ENCODE assay signal across 8 mouse cellular contexts in the genomic region with DNA sequence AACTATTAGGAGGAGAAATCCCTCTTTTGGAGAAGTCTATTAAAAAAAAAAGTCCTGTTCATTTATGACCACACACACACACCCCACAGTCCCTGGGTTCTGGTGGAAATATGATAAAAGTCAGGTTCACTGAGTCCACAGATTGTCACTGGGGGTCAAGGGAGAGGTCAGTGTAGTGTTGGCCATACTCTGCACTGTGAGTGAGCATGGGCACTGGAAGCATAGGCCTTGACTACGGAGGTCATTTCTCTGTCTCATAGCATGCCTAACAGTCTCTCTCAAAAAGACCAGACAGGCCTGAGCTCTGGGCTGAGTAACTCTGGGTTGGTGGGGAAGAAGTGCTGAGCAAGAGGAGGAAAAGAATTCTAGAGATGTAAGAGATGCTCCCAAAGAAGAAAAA. TPM values are rescaled to one million over a fixed set of nuclear protein-coding genes. Genes with fewer than 3 reads are reported as not detected.
DNase-seq lines count a peak whose midpoint lies in the region; ATAC-seq and TF ChIP-seq lines count a peak whose summit lies in the region.

No protein-coding gene starts in this region.

- H3K27me3 ChIP-seq in limb, embryonic 12.5 days: no peaks in the 10 kb centered on the region
- H3K27me3 ChIP-seq in small intestine, adult 2 months (ENCODE audit: control insufficient read depth, insufficient read depth, low read length): no peaks in the 10 kb centered on the region
- H3K27me3 ChIP-seq in thymus, adult 2 months (ENCODE audit: control insufficient read depth, insufficient read depth, low read length): no peaks in the 10 kb centered on the region

- H3K36me3 ChIP-seq in limb, embryonic 12.5 days: peaks cover 13% of the 10 kb centered on the region; the same call in 1 of the 2 replicates
- H3K36me3 ChIP-seq in small intestine, adult 2 months (ENCODE audit: control insufficient read depth, insufficient read depth, low read length): no peaks in the 10 kb centered on the region
- H3K36me3 ChIP-seq in thymus, adult 2 months (ENCODE audit: control insufficient read depth, insufficient read depth, low read length): no peaks in the 10 kb centered on the region

- ATAC-seq in erythroblast, adult 5-6 weeks (replicated peaks; ENCODE audit: low FRiP score, poor library complexity, severe bottlenecking): 0 out of 2 replicates have a peak, but pooled peaks have one; percentile 15
- ATAC-seq in limb, embryonic 12.5 days (ENCODE audit: insufficient number of reproducible peaks, insufficient read depth, low FRiP score, low TSS enrichment, low read depth): no peak
- no peak for ATAC-seq in cerebellum, adult (ENCODE audit: insufficient number of reproducible peaks, low FRiP score, low TSS enrichment)

- no peak overlapping the region for H3K4me3 ChIP-seq in layer of hippocampus, adult 2 months
- H3K4me3 ChIP-seq in limb, embryonic 12.5 days (replicated peaks): peak overlapping the region; percentile 99
- no peak overlapping the region for H3K4me3 ChIP-seq in small intestine, adult 2 months (ENCODE audit: low read depth, low read length)
- no peak overlapping the region for H3K4me3 ChIP-seq in thymus, adult 2 months (ENCODE audit: control insufficient read depth, insufficient read depth, low read length)

- TF ChIP-seq POLR2A in small intestine, adult 2 months (IDR thresholded peaks at IDR 0.05; ENCODE audit: low read depth, low read length): no peak
- TF ChIP-seq POLR2A in thymus, adult 2 months (IDR thresholded peaks at IDR 0.05; ENCODE audit: control insufficient read depth, extremely low read depth, insufficient read depth, low read length, poor library complexity): no peak

- peak overlapping the region; percentile 97; the same call in 1 of the 2 replicates for H3K27ac ChIP-seq in layer of hippocampus, adult 2 months
- peak overlapping the region; percentile 98; the same call in 1 of the 2 replicates for H3K27ac ChIP-seq in limb, embryonic 12.5 days
- peak overlapping the region; percentile 63 for H3K27ac ChIP-seq in small intestine, adult 2 months (ENCODE audit: insufficient read depth, low read depth, low read length)
- no peak overlapping the region for H3K27ac ChIP-seq in thymus, adult 2 months (ENCODE audit: control insufficient read depth, insufficient read depth, low read length)

- peak overlapping the region; percentile 59 for H3K4me2 ChIP-seq in limb, embryonic 12.5 days

- peaks cover 35% of the 10 kb centered on the region for H3K4me1 ChIP-seq in limb, embryonic 12.5 days (replicated peaks)
- peaks cover 18% of the 10 kb centered on the region; the same call in 1 of the 2 replicates for H3K4me1 ChIP-seq in small intestine, adult 2 months (ENCODE audit: control insufficient read depth, insufficient read depth, insufficient read length, low read length)
- H3K4me1 ChIP-seq in thymus, adult 2 months (replicated peaks; ENCODE audit: control insufficient read depth, insufficient read depth, low read length): 0 out of 2 replicates have a peak, but pooled peaks cover 4% of the 10 kb centered on the region

- no peak for DNase-seq in layer of hippocampus, adult 2 months (ENCODE audit: low spot score in 2 of 2)
- no peak for DNase-seq in layer of hippocampus, postnatal 25 days (ENCODE audit: extremely low spot score in 1 of 2, low spot score in 1 of 2)
- no peak for DNase-seq in frontal cortex, postnatal 25 days (ENCODE audit: low spot score in 2 of 2)
- DNase-seq in thymus, adult 2 months: no peak

- 71% methylated on average over 1 of the region's 1 CpGs for WGBS in limb, embryonic 12.5 days
- 26% methylated on average over 1 of the region's 1 CpGs for WGBS in small intestine, adult 2 months
- WGBS in thymus, adult 2 months: 92% methylated on average over 1 of the region's 1 CpGs

- peak overlapping the region; percentile 99; the same call in 1 of the 2 replicates for H3K9ac ChIP-seq in limb, embryonic 12.5 days (replicated peaks)

- H3K9me3 ChIP-seq in limb, embryonic 12.5 days: no peaks in the 10 kb centered on the region

- no peak for TF ChIP-seq CTCF in layer of hippocampus, adult 2 months (conservative IDR thresholded peaks at IDR 0.05)
- no peak for TF ChIP-seq CTCF in small intestine, adult 2 months (IDR thresholded peaks at IDR 0.05; ENCODE audit: extremely low read depth, insufficient read length, insufficient replicate concordance, low read depth, low read length)
- no peak for TF ChIP-seq CTCF in thymus, adult 2 months (IDR thresholded peaks at IDR 0.05; ENCODE audit: borderline replicate concordance, control insufficient read depth, extremely low read depth, insufficient read depth, low read length, poor library complexity)

RNA-seq across cellular contexts. Expression of gene Tbxas1, which starts 1.9 kb away (rescaled TPM):
- total RNA-seq in layer of hippocampus, adult 2 months (2021): 1 to 10 TPM; 2.8 TPM
- 1 to 10 TPM; 2.9 to 3.4 TPM for total RNA-seq in layer of hippocampus, postnatal 25 days (2021)
- 55.9 and 63.7 TPM in 2 replicates for total RNA-seq in erythroblast, adult 5-6 weeks (2015; ENCODE audit: low replicate concordance)
- total RNA-seq in erythroblast, adult 5-6 weeks (2017; ENCODE audit: low replicate concordance): 83.5 and 85.7 TPM in 2 replicates
- 1.1 and 1.2 TPM in 2 replicates for polyA plus RNA-seq in limb, embryonic 12.5 days (2016; fragmentation: Nextera tagmentation; extraction: Ambion mirVana)
- polyA plus RNA-seq in small intestine, adult 2 months (2012; rRNA removed): 1.7 and 1.8 TPM in 2 replicates
- 4.7 and 6.0 TPM in 2 replicates for polyA plus RNA-seq in thymus, adult 2 months (2012; rRNA removed)

RNA-seq across cellular contexts. Expression of gene Hipk2, which starts 2.6 kb away (rescaled TPM):
- 10 to 100 TPM; 55.9 to 59.9 TPM for total RNA-seq in layer of hippocampus, adult 2 months (2021)
- total RNA-seq in layer of hippocampus, postnatal 25 days (2021): 10 to 100 TPM; 50.2 to 66.2 TPM
- total RNA-seq in erythroblast, adult 5-6 weeks (2015; ENCODE audit: low replicate concordance): 127 and 168 TPM in 2 replicates
- total RNA-seq in erythroblast, adult 5-6 weeks (2017; ENCODE audit: low replicate concordance): 72.9 and 90.6 TPM in 2 replicates
- polyA plus RNA-seq in limb, embryonic 12.5 days (2016; fragmentation: Nextera tagmentation; extraction: Ambion mirVana): 23.6 and 24.5 TPM in 2 replicates
- polyA plus RNA-seq in small intestine, adult 2 months (2012; rRNA removed): 28.7 and 74.7 TPM in 2 replicates
- polyA plus RNA-seq in thymus, adult 2 months (2012; rRNA removed): 16.9 and 19.8 TPM in 2 replicates

Comparison
In these comparisons a context has a peak if more than half of its experiments do, and no peak if none do; other contexts are left out.
1. RNA of gene Tbxas1, which starts 1.9 kb away (total RNA-seq): 55.9 to 85.7 TPM in erythroblast, adult 5-6 weeks; 2.9 to 3.4 TPM in layer of hippocampus, postnatal 25 days and 2.8 TPM in layer of hippocampus, adult 2 months; every median in the first group is over 10 times any median in the second.